Mouse (Mus musculus) cortical plate, adult 2 months (tissue): ENCODE measurements around the gene Akap6. TPM values are rescaled to one million over a fixed set of nuclear protein-coding genes. Genes with fewer than 3 reads are reported as not detected.

ENCODE experiments used
- H3K27ac ChIP-seq: fragments of 200-500 bp; 2 replicates; pipeline ENCODE4 v1.5.1; 2012; ENCODE audit warnings: low read length, control low read depth, inconsistent platforms; ENCODE audit not compliant: insufficient read depth
- H3K4me1 ChIP-seq: fragments of 200-500 bp; 2 replicates; pipeline ENCODE4 v1.6.1; 2011; ENCODE audit warnings: low read length; ENCODE audit not compliant: control insufficient read depth, insufficient read depth
- H3K4me3 ChIP-seq: fragments of 200-500 bp; 2 replicates; pipeline ENCODE4 v1.5.1; 2011; ENCODE audit warnings: mild to moderate bottlenecking, low read length, control low read depth; ENCODE audit not compliant: insufficient read depth
- CTCF ChIP-seq: fragments of 200-500 bp; IDR thresholded peaks from 2 replicates; pipeline ENCODE4 v1.5.1; 2011; ENCODE audit warnings: mild to moderate bottlenecking, control low read depth, low read length; ENCODE audit not compliant: insufficient read depth; ENCODE audit errors: extremely low read depth
- POLR2A ChIP-seq: fragments of 200-500 bp; IDR thresholded peaks from 2 replicates; pipeline ENCODE4 v1.6.1; 2011; ENCODE audit warnings: mild to moderate bottlenecking, low read length, control low read depth; ENCODE audit not compliant: insufficient read depth; ENCODE audit errors: extremely low read depth
- polyA plus RNA-seq: library from polyadenylated mRNA; depleted of rRNA; stranded (reverse); fragments of >200 nt; gene quantifications from 2 replicates; pipeline ENCODE4 v1.2.3, GENCODE M21; 2012; rRNA removed

The Akap6 gene
- 34.6 and 35.8 TPM in 2 replicates for polyA plus RNA-seq

DNA sequence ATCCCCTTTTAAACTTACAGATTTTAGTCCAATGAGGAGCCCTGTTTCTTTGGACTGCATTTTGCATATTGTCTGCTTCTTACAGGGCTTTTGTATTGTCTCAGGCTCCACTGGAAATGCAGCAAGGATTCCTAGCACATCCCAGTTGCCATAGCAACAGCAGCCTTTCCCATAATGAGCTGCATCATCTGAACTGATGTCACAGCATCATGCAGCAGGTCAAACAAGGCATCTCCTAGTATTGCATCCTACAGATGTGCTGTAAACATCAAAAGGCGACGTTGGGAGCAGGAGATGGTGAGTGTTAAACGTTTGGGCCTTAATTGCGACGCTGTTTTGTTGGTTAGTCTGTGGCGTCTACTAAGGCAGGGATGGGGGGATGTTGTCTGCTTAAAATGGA, at the start of gene Akap6:
TSS of gene Akap6 (plus strand) at position 238 of the 400 bp plus-strand sequence.
- peak within 1 kb of the TSS; percentile 76 for H3K27ac ChIP-seq
- TF ChIP-seq POLR2A (peak; percentile 67; the same call in 1 of the 2 replicates), CTCF (no peak)
- peak within 1 kb of the TSS; percentile 62 for H3K4me3 ChIP-seq
- H3K4me1 ChIP-seq: peaks cover 2% of the 10 kb centered on the region; the same call in 1 of the 2 replicates

DNA sequence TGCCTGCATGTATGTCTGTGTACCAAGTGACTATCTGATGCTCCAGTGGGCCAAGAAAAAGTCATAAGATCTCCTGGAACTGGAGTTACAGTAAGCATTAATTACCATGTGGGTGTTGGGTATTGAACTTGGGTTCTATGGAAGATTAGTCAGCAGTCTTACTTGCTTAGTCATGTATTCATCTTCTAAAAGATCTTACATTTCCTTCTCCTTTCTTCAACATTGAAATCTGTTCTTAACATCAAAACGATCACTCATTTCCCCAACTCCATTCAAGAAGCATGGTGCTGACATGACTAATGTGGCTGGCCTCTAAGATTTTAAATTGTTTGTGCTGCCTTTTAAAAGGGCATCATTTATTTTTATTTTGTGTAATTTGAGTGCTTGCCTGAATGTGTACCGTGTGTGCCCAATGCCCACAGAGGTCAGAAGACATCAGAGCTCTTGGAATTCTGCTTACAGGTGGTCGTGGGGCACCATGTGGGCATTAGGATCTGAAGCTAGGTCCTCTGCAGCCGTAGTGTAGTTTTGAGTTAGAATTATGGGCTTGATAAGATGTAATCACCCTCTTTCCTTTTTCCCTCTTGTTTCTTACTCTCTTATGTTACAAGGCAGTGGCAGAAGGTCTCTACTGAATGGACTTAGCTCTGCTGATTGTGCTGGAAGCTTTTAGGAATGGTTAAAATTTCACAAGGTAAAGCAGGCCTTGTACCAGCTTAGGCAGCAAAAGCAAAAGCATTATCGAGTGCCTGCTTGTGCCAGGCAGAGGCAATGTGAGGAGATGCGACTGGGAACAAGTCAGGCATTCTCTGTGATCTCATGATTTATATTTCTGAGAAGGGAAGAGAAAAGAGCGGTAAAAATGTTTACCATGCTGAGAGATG, 36.0 kb upstream of the Akap6 start:
- H3K27ac ChIP-seq: no peak overlapping the region
- TF ChIP-seq CTCF: no peak
- no peak for TF ChIP-seq POLR2A
- H3K4me1 ChIP-seq: no peaks in the 10 kb centered on the region
- no peak overlapping the region for H3K4me3 ChIP-seq

GRCm38 (mm10) chr12:52664944-52665343, 34.2 kb upstream of the Akap6 start:
- no peak overlapping the region for H3K27ac ChIP-seq
- TF ChIP-seq CTCF: no peak
- no peak for TF ChIP-seq POLR2A
- no peak overlapping the region for H3K4me3 ChIP-seq
- no peaks in the 10 kb centered on the region for H3K4me1 ChIP-seq

GRCm38 (mm10) chr12:52671436-52671835, 27.7 kb upstream of the Akap6 start:
- H3K4me3 ChIP-seq: no peak overlapping the region
- TF ChIP-seq CTCF: no peak
- TF ChIP-seq POLR2A: no peak
- H3K27ac ChIP-seq: no peak overlapping the region
- no peaks in the 10 kb centered on the region for H3K4me1 ChIP-seq

- Histone ChIP-seq H3K27ac (no peak overlapping the region), H3K4me1 (no peaks in the 10 kb centered on the region), H3K4me3 (no peak overlapping the region)
- no peak for TF ChIP-seq POLR2A
- no peak for TF ChIP-seq CTCF
Observed at GRCm38 (mm10) chr12:52671943-52672342, 27.2 kb upstream of the Akap6 start.

DNA sequence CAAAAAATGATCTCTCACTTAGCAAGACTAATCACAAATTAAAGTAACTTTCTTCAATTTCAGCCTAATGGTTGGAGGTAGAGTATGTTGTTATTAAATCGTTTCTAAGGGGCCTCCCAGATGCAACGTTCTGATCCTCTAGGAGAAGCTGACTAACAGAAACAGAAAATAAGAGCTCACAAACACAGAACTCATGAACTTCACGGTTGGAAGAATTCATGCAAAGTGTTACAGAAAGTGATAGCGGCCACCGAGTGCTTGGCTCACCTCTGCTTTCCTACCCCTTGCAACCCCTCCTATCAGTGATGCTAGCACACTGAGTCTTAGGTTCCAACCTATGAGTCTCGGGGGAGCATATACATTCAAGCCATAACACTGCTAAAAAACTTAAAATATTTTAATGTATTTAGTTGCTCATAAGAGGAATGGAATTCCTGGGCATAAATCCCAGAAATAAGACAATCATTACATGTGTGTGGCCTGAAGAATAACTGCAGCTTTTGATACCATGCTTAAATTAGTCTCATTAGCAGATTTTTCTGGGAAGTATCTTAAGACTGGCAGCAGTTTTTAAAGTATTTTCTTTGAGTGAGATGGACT, 25.7 kb upstream of the Akap6 start:
- H3K27ac ChIP-seq: no peak overlapping the region
- TF ChIP-seq POLR2A: no peak
- no peak for TF ChIP-seq CTCF

DNA sequence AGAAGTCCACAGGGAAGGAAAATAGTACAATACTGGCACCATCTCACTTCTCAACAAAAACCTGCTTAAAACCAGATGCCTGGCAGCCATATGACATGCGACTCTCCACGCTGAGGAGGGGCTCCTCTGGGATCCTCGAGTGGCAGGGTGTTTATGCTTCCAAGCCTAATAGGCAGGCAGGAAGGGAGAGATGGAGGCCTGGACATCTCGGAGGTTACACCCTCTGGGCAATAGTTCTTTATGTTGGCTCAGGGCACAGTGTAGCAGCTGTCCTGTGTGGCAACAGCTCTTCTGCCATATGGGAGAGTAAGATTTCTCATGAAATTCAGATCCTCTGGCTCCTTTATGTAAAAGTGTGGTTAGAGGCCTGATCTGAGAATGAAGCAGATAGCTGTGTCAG, 24.2 kb upstream of the Akap6 start:
- Histone ChIP-seq H3K4me1 (no peaks in the 10 kb centered on the region), H3K4me3 (no peak overlapping the region), H3K27ac (no peak overlapping the region)
- TF ChIP-seq POLR2A (no peak), CTCF (no peak)

More for the DNA sequence above, 25.7 kb upstream of the Akap6 start:
- H3K4me1 ChIP-seq: no peaks in the 10 kb centered on the region
- no peak overlapping the region for H3K4me3 ChIP-seq

DNA sequence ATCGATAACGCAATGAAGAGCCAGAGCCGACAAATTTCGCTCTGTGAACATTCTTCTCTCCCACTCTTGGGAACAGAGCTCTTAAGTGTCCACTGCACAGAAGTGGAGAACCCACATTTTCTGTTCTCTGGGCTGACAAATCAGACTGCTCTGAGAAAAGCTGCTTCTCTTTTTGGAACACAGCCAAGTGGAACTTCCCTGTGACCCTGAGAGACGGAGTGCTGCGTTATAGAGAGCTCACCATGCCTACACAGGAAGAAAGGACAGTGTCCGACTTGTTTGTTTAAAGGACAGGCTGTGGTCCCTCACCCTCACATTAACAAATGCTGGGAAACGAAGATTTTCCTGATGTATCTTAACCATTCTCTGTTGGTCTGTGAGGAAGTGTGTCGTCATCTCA, 11.8 kb upstream of the Akap6 start:
- no peaks in the 10 kb centered on the region for H3K4me1 ChIP-seq
- TF ChIP-seq CTCF (no peak), POLR2A (no peak)
- no peak overlapping the region for H3K27ac ChIP-seq
- no peak overlapping the region for H3K4me3 ChIP-seq

DNA sequence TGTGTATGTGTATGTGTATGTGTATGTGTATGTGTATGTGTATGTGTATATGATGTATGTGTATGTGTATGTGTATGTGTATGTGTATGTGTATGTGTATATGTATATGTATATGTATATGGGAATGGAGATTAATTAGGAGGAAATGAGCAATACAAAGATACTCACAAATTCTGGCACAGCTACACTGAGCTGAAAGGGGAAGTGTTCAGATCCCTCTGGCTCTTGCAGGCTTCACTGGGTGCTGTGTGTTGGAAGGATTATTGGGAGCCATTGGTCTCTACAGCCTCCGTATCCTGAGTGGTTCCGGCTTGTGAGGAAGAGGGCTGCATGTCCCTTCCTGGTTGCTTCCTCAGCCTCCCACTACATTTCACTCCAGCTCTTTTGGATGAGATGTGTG, 10.5 kb upstream of the Akap6 start:
- TF ChIP-seq CTCF (no peak), POLR2A (no peak)
- Histone ChIP-seq H3K4me3 (no peak overlapping the region), H3K27ac (no peak overlapping the region), H3K4me1 (no peaks in the 10 kb centered on the region)

GRCm38 (mm10) chr12:52691552-52691951, 7.6 kb upstream of the Akap6 start:
- TF ChIP-seq POLR2A (no peak), CTCF (no peak)
- H3K4me1 ChIP-seq: no peaks in the 10 kb centered on the region
- H3K4me3 ChIP-seq: no peak overlapping the region
- no peak overlapping the region for H3K27ac ChIP-seq
